Mouse (Mus musculus): ENCODE measurements around the gene Tecta. TPM values are rescaled to one million over a fixed set of nuclear protein-coding genes. Genes with fewer than 3 reads are reported as not detected.

Tecta gene
- polyA plus RNA-seq, 1 experiment from 2014 or later: 0.02 TPM

DNA sequence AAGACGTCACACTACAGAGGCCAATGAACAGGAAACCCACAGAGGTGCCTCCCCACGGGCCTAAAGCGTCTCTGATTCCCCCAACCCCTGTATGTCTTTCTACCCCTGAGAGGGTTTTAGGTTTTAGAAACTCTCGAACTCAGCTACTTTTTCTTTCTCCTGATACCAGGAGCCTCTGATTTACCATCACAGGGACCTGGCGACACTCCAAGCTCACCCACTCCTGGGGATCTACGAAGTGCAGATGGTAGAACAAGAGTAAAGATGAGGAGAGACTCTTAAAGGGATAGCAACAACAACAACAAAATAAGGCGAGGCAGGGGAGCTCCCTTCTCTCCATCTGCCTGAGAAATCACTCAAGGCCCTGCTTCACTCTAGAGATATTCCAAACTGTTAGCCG, 12.7 kb downstream of the Tecta start:
- Histone ChIP-seq H3K36me3 (replicated peaks) (no peaks in the 10 kb centered on the region), H3K27me3 (no peaks in the 10 kb centered on the region), H3K9me3 (replicated peaks) (no peaks in the 10 kb centered on the region), H3K4me1 (replicated peaks) (no peaks in the 10 kb centered on the region), H3K4me3 (replicated peaks) (no peak overlapping the region), H3K27ac (replicated peaks) (no peak overlapping the region), H3K9ac (no peak overlapping the region), H3K4me2 (no peak overlapping the region)
- no peak for ATAC-seq (ENCODE audit: insufficient read depth)
- 49% methylated on average over 8 of the region's 8 CpGs for WGBS (ENCODE audit: insufficient replicate concordance)

DNA sequence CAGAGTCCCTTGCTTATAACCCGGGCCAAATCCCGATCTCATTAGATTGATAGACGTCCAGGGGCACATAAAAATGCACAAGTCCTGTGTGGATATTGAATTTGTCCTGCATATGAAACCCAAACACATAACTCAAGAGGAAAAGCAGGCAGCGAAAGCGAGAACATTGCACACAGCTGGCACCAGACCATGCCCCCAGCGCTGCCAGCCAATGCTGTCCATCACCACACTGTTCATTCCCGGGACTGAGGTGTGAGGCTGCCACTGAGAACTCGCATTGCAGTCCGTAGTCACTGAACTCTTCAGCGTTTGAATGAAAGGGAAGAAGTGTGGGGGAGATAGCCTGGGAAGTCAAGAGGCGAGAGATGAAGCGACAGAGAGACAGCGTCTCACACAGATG, 14.1 kb downstream of the Tecta start:
- WGBS (ENCODE audit: insufficient replicate concordance): 67% methylated on average over 13 of the region's 13 CpGs
- H3K4me1 ChIP-seq (replicated peaks): no peaks in the 10 kb centered on the region
- no peak overlapping the region for H3K9ac ChIP-seq
- H3K4me3 ChIP-seq (replicated peaks): no peak overlapping the region
- ATAC-seq (ENCODE audit: insufficient read depth): no peak
- H3K9me3 ChIP-seq (replicated peaks): no peaks in the 10 kb centered on the region
- no peak overlapping the region for H3K4me2 ChIP-seq
- H3K27ac ChIP-seq (replicated peaks): no peak overlapping the region
- H3K27me3 ChIP-seq: no peaks in the 10 kb centered on the region
- H3K36me3 ChIP-seq (replicated peaks): no peaks in the 10 kb centered on the region

DNA sequence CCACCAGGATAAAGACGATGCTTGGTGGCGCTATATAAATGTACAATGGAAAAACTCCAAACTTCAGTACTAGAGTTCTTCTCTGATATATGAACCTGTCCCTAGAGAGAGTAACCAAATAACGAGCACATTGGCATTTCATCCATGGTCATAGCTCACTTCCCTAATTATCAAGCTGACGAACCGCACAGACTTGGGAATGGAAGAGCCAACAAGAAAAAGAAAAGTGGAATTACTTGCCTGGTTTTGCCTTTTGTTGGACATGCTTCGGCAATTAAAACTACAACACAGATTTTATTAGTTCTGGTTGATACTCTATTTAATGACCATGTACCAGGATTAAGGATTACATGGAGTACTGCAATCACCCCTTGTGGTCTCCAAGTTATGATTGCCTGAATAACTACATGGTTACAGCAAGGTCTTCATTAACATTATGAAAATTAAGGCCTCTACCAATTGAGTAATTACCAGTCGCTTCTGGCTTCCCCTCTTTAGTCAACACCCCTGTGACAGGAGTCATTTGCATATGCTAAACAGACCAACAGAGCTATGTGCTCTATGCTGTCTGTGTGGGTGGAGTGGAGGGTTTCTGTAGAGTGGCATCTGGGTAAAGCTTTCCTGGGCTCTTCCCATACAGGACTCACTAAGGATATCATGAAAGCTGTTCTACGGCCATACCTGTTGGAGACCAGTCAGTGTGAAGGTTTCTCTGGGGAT, 16.9 kb downstream of the Tecta start:
- ATAC-seq (ENCODE audit: insufficient read depth): no peak
- no peak overlapping the region for H3K4me2 ChIP-seq
- H3K9ac ChIP-seq: no peak overlapping the region
- no peaks in the 10 kb centered on the region for H3K36me3 ChIP-seq (replicated peaks)
- no peaks in the 10 kb centered on the region for H3K27me3 ChIP-seq
- H3K27ac ChIP-seq (replicated peaks): no peak overlapping the region
- H3K4me1 ChIP-seq (replicated peaks): no peaks in the 10 kb centered on the region
- WGBS (ENCODE audit: insufficient replicate concordance): 69% methylated on average over 8 of the region's 8 CpGs
- H3K9me3 ChIP-seq (replicated peaks): no peaks in the 10 kb centered on the region
- no peak overlapping the region for H3K4me3 ChIP-seq (replicated peaks)

DNA sequence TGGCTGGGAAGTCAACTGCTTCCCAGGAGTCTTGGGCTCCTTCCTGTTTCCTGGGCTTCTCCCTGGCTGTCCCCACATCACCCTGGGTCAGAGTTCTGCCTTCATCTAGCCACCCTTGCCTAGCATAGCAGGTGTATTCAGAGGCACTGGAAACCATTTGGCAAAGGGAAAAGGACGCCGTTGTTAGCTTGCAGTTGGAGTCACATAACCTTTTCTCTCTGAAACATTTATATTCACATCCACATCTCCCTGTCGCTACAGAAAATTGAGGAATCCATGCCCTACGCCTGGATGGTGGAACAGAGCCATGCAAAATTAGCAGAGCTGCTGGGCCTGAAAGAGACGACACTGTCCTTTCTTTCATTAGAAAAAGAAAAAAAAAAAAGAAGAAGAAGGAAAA, 17.7 kb downstream of the Tecta start:
- 60% methylated on average over 5 of the region's 5 CpGs for WGBS (ENCODE audit: insufficient replicate concordance)

DNA sequence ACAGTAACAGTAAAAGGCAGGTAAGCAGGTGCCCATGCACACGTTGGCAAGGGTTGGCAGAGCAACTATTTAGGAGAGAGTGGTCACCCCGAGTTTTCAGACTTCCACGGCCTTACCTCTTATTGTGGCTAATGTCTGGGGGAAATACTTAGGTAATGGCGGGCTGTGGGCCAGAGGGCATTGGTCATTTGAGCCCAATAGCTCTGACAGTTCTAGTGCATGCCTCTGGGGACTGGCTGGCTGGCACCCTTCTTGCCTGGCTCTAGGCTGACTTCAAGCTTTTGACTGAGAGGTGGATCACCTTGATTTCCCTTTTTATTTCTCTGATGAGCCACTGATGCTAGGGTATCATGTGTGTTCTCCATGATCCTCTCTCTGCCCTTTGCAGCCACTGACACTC, 21.7 kb downstream of the Tecta start:
- ATAC-seq (ENCODE audit: insufficient read depth): no peak
- Histone ChIP-seq H3K27me3 (no peaks in the 10 kb centered on the region), H3K36me3 (replicated peaks) (no peaks in the 10 kb centered on the region), H3K4me2 (no peak overlapping the region), H3K9ac (no peak overlapping the region), H3K4me1 (replicated peaks) (no peaks in the 10 kb centered on the region), H3K27ac (replicated peaks) (no peak overlapping the region), H3K4me3 (replicated peaks) (no peak overlapping the region), H3K9me3 (replicated peaks) (no peaks in the 10 kb centered on the region)
- 66% methylated on average over 4 of the region's 4 CpGs for WGBS (ENCODE audit: insufficient replicate concordance)

More for the DNA sequence above, 17.7 kb downstream of the Tecta start:
- Histone ChIP-seq H3K4me3 (replicated peaks) (no peak overlapping the region), H3K36me3 (replicated peaks) (no peaks in the 10 kb centered on the region), H3K9me3 (replicated peaks) (no peaks in the 10 kb centered on the region), H3K9ac (no peak overlapping the region), H3K27me3 (no peaks in the 10 kb centered on the region), H3K4me2 (no peak overlapping the region), H3K4me1 (replicated peaks) (no peaks in the 10 kb centered on the region), H3K27ac (replicated peaks) (no peak overlapping the region)
- no peak for ATAC-seq (ENCODE audit: insufficient read depth)

DNA sequence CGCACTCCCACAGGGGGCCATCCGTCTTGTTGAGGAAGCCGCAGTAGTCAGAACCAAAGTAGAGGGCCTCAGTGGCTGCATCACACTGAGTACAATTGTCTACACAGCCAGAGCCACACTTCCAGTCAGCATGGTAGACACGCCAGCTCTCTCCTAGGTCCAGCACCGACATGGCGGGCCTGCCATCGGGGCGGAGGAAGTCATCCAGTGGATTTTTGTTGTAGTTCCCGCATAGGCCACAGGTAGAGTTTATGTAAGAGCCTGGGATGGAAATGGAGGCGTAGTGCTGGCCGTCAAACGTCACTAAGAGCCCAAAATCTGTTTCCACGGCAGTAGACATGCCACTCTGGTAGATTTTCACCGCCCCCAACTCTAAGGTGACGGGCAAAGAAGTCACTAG, 22.1 kb downstream of the Tecta start:
- H3K4me2 ChIP-seq: no peak overlapping the region
- H3K4me1 ChIP-seq (replicated peaks): peaks cover 4% of the 10 kb centered on the region
- no peak for ATAC-seq (ENCODE audit: insufficient read depth)
- H3K4me3 ChIP-seq (replicated peaks): no peak overlapping the region
- 82% methylated on average over 15 of the region's 15 CpGs for WGBS (ENCODE audit: insufficient replicate concordance)
- H3K27me3 ChIP-seq: no peaks in the 10 kb centered on the region
- H3K9me3 ChIP-seq (replicated peaks): no peaks in the 10 kb centered on the region
- H3K36me3 ChIP-seq (replicated peaks): no peaks in the 10 kb centered on the region
- no peak overlapping the region for H3K9ac ChIP-seq
- no peak overlapping the region for H3K27ac ChIP-seq (replicated peaks)

DNA sequence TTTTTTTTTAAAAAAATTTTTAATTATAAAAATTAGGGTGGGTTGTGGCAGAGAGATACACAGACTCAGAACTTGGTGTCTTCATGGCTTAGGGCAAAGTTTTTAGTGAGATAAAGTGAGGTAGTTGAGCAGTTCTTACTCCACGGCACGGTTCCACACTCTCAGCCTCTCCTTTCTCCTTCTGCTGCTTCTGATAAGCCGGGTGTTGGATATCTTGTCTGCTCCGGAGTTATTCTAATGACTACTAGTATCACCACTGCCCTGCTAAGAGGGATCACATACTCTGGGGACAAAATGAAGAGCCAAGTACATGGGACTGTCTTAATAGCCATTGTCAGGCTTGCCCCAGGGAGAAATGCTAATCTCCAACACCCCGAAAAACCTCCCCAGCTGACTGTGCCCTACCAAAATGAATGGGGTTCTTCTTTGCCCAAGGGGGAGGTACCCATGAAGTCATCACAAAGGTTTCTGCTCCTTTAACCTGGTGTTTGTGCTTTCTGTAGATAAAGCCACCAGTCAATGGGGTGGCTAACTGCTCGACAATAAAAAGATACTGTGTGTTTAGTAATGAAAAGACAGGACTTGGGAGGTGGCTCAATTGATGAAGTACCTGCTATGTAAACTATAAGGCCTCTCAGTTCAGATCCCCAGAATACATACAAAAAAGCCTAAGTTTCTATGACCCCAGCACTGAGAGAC, 27.9 kb downstream of the Tecta start:
- peak overlapping the region; percentile 77 for H3K27ac ChIP-seq (replicated peaks)
- peaks cover 26% of the 10 kb centered on the region for H3K4me1 ChIP-seq (replicated peaks)
- H3K9me3 ChIP-seq (replicated peaks): no peaks in the 10 kb centered on the region
- H3K9ac ChIP-seq: no peak overlapping the region
- H3K4me3 ChIP-seq (replicated peaks): no peak overlapping the region
- 15% methylated on average over 6 of the region's 6 CpGs for WGBS (ENCODE audit: insufficient replicate concordance)
- no peaks in the 10 kb centered on the region for H3K36me3 ChIP-seq (replicated peaks)
- no peaks in the 10 kb centered on the region for H3K27me3 ChIP-seq
- peak overlapping the region; percentile 46 for H3K4me2 ChIP-seq
- peak; percentile 93 for ATAC-seq (ENCODE audit: insufficient read depth)

DNA sequence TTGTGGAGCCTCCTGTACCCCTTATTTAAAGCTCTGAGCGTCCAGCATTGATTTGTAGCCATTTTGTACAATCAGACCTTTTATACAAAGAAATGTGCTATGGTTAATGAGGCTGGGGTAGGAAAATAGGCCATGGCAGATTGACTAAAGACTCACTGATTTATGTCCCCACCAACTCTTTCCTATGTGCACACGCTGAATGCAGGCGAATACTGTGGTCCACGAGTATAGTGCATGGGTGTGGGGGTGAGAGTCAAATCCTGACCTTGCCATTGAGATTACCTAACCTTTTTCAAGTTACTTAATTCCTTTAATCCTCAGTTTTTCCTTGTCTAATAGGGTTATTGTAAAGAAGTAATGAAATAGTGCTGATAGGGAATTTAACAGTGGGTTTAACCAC, 42.1 kb downstream of the Tecta start:
- no peaks in the 10 kb centered on the region for H3K36me3 ChIP-seq (replicated peaks)
- no peaks in the 10 kb centered on the region for H3K4me1 ChIP-seq (replicated peaks)
- H3K9ac ChIP-seq: no peak overlapping the region
- no peaks in the 10 kb centered on the region for H3K9me3 ChIP-seq (replicated peaks)
- H3K4me3 ChIP-seq (replicated peaks): no peak overlapping the region
- no peak for ATAC-seq (ENCODE audit: insufficient read depth)
- H3K27ac ChIP-seq (replicated peaks): no peak overlapping the region
- no peak overlapping the region for H3K4me2 ChIP-seq
- H3K27me3 ChIP-seq: peaks cover 4% of the 10 kb centered on the region; the same call in 1 of the 2 replicates
- 62% methylated on average over 4 of the region's 4 CpGs for WGBS (ENCODE audit: insufficient replicate concordance)

DNA sequence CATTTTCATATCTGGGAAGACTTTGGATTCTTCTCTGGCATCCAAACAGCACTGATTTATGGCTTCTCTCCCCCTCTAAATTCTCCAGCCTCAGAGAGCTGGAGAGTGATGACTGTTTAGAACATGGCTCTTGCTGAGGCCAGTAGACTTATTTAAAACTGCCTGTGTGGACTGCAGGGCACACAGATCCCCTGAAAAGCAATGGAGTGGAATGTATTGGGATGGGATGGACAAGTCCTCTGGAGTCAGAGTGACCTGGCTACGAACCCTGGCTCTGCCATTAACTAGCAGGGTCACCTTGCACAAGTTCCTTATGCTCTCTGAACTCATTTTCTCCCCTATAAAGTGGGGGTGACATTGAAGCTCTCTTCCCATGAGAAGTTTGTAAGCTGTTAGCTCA, 44.9 kb downstream of the Tecta start:
- WGBS (ENCODE audit: insufficient replicate concordance): 46% methylated on average over 1 of the region's 1 CpGs

DNA sequence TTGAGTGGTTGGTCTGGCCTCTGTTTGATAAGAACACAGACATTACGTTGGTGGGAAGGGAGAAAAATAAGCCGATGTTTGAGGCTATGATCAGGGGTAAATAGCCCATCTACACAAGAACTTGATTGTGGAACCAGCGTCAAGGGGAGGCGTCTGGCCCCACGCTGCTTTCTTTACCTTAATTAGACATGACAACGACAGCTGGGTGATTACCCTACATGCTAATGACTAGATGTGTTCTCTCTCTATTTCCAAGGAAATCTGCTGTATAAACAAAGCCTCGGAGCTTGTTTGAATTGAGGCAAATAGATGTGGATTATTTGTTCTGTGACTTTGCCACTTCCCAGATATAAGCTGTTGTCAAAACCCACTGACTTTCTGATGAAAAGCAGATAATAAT, 49.9 kb downstream of the Tecta start:
- Histone ChIP-seq H3K9ac (no peak overlapping the region), H3K36me3 (replicated peaks) (no peaks in the 10 kb centered on the region), H3K4me3 (replicated peaks) (no peak overlapping the region), H3K4me1 (replicated peaks) (no peaks in the 10 kb centered on the region), H3K27me3 (no peaks in the 10 kb centered on the region; the same call in 1 of the 2 replicates), H3K4me2 (no peak overlapping the region), H3K27ac (replicated peaks) (no peak overlapping the region), H3K9me3 (replicated peaks) (no peaks in the 10 kb centered on the region)
- ATAC-seq (ENCODE audit: insufficient read depth): no peak
- WGBS (ENCODE audit: insufficient replicate concordance): 21% methylated on average over 7 of the region's 7 CpGs

More for the DNA sequence above, 44.9 kb downstream of the Tecta start:
- ATAC-seq (ENCODE audit: insufficient read depth): no peak
- H3K4me2 ChIP-seq: no peak overlapping the region
- H3K9ac ChIP-seq: no peak overlapping the region
- H3K27me3 ChIP-seq: peaks cover 4% of the 10 kb centered on the region; the same call in 1 of the 2 replicates
- H3K36me3 ChIP-seq (replicated peaks): no peaks in the 10 kb centered on the region
- no peak overlapping the region for H3K27ac ChIP-seq (replicated peaks)
- H3K4me3 ChIP-seq (replicated peaks): no peak overlapping the region
- no peaks in the 10 kb centered on the region for H3K4me1 ChIP-seq (replicated peaks)
- no peaks in the 10 kb centered on the region for H3K9me3 ChIP-seq (replicated peaks)

DNA sequence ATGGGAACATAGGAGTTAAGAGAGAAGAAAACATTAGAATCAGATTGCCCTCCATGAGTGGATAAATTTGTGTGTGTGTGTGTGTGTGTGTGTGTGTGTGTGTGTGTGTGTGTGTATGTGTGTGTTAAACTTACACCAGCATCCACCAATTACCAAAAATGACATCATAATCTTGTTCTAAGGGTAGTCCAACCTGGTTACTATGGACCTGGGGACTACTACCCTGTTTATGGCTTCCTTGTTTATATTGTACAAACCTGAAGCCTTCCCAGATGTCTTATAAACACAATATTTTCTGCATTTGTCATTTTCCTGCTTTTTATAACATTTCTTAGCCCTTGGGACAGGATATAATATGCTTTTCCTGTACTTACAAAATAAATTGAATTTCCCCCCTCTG, 53.4 kb downstream of the Tecta start:
- no peak overlapping the region for H3K27ac ChIP-seq (replicated peaks)
- H3K36me3 ChIP-seq (replicated peaks): no peaks in the 10 kb centered on the region
- H3K4me1 ChIP-seq (replicated peaks): no peaks in the 10 kb centered on the region
- H3K9ac ChIP-seq: no peak overlapping the region
- H3K27me3 ChIP-seq: no peaks in the 10 kb centered on the region
- ATAC-seq (ENCODE audit: insufficient read depth): no peak
- no peak overlapping the region for H3K4me2 ChIP-seq
- no peaks in the 10 kb centered on the region for H3K9me3 ChIP-seq (replicated peaks)
- H3K4me3 ChIP-seq (replicated peaks): no peak overlapping the region
